Mouse (Mus musculus) cerebellum, adult 2 months (tissue): Measurements from ENCODE around the gene Lrmda.

Experiments
- CTCF ChIP-seq: fragments of 200-500 bp; IDR thresholded peaks from 2 replicates; pipeline ENCODE4 v1.5.1; 2011; ENCODE audit warnings: low read depth, mild to moderate bottlenecking, control low read depth, low read length, moderate library complexity, borderline replicate concordance; ENCODE audit not compliant: insufficient read depth
- POLR2A ChIP-seq: fragments of 200-500 bp; IDR thresholded peaks from 2 replicates; pipeline ENCODE4 v1.6.1; 2011; ENCODE audit warnings: low read length, control low read depth, borderline replicate concordance; ENCODE audit not compliant: insufficient read depth

DNA sequence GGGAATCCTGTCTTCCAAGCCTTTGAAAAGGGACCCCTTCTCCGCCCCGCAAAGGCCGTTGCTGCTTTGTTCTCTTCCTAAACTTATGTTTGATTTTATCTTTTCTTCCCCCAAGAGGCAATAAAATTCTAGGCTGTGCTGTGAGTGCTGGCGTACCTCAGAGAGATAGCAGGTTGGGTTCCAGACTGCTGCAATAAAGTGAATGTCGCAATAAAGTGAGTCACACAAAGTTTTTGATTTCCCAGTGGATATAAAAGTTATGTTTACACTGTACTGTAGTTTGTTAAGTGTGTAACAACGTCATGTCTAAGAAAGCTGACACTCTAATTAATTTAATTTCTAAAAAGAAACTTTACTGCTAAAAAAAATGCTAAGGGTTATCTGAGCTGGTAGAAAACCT lies 22.6 kb downstream of the Lrmda start:
- TF ChIP-seq CTCF (no peak), POLR2A (no peak)
